Mouse (Mus musculus) bone marrow, adult 2 months (tissue): ENCODE measurements around the gene Klf1. TPM values are rescaled to one million over a fixed set of nuclear protein-coding genes. Genes with fewer than 3 reads are reported as not detected.
A peak's percentile ranks its signal among the peaks of the same experiment; 100 is the strongest.
"Not testable (repeated sequence)": the region's sequence is repeated elsewhere in the genome, so short reads cannot be mapped to it uniquely, and the experiment has no call there.

Source experiments
- H3K27ac ChIP-seq: fragments of 200-500 bp; 2 replicates; pipeline ENCODE4 v1.5.1; 2012; ENCODE audit warnings: low read depth, mild to moderate bottlenecking, control low read depth, inconsistent platforms, low read length; ENCODE audit not compliant: control insufficient read depth, poor library complexity, insufficient read depth
- H3K4me1 ChIP-seq: fragments of 200-500 bp; 2 replicates; pipeline ENCODE4 v1.6.1; 2011; ENCODE audit warnings: low read length; ENCODE audit not compliant: control insufficient read depth, insufficient read depth
- H3K4me3 ChIP-seq: fragments of 200-500 bp; replicated peaks from 2 replicates; pipeline ENCODE3; 2011; ENCODE audit warnings: mild to moderate bottlenecking, low read depth, low read length, control low read depth; ENCODE audit not compliant: control insufficient read depth
- CTCF ChIP-seq: fragments of 200-500 bp; IDR thresholded peaks from 2 replicates; pipeline ENCODE4 v1.5.1; 2011; ENCODE audit warnings: low read length, control low read depth; ENCODE audit not compliant: control insufficient read depth, insufficient read depth
- POLR2A ChIP-seq: fragments of 200-500 bp; IDR thresholded peaks from 2 replicates; pipeline ENCODE4 v1.6.1; 2011; ENCODE audit warnings: low read depth, mild to moderate bottlenecking, control low read depth, low read length, borderline replicate concordance; ENCODE audit not compliant: control insufficient read depth
- WGBS: fragments of 180-500 bp; shearing (Covaris S2); methylation state at CpG from one replicate; pipeline ENCODE4 v1.1.7; 2018; 5-methylcytosine and 5-hydroxymethylcytosine counted together
- polyA plus RNA-seq: library from polyadenylated mRNA; stranded (reverse); fragments of >200 nt; gene quantifications from 2 replicates; pipeline ENCODE4 v1.2.4, GENCODE M21; 2011; ENCODE audit warnings: low replicate concordance; ENCODE audit not compliant: missing spikeins, insufficient read depth, insufficient read length

Klf1 gene
- polyA plus RNA-seq, 1 experiment, result 142 TPM

DNA sequence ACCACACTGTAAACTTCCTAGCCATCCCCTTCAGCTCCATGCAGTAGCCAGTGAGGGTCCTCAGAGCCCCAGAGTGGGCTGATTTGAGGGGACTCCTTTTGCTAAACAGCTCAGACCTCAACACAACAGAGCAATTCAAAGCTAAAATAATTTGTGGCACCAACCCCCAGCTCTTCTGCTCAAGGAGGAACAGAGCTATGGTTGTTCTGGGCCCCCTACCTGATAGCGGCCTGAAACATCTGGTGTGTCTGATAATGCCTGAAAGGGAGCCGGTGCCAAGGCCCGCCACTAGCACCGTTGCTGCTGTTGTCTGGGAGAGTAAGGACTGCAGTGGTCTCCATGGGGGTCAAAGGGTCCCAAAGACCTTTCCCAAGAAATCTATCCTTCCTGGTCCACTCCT is 657 bp upstream of the Klf1 start:
- Histone ChIP-seq H3K27ac (peak overlapping the region; percentile 63), H3K4me1 (peaks cover 6% of the 10 kb centered on the region; the same call in 1 of the 2 replicates), H3K4me3 (no peak overlapping the region)
- no peak for TF ChIP-seq POLR2A
- TF ChIP-seq CTCF, result no peak
- WGBS, result 49% methylated on average over 4 of the region's 4 CpGs

- Histone ChIP-seq H3K4me3 (peak overlapping the region; percentile 78), H3K27ac (peak overlapping the region; percentile 97), H3K4me1 (peaks cover 6% of the 10 kb centered on the region; the same call in 1 of the 2 replicates)
- 5% methylated on average over 24 of the region's 24 CpGs for WGBS
- TF ChIP-seq POLR2A (no peak), CTCF (no peak)
Observed at GRCm38 (mm10) chr8:84902367-84902919, 715 bp downstream of the Klf1 start.

- Histone ChIP-seq H3K4me3 (peak overlapping the region; percentile 78), H3K27ac (peak overlapping the region; percentile 97), H3K4me1 (peaks cover 6% of the 10 kb centered on the region; the same call in 1 of the 2 replicates)
- TF ChIP-seq POLR2A (peak; percentile 31; the same call in 1 of the 2 replicates), CTCF (peak; percentile 68)
- under 1% methylated on average over 68 of the region's 68 CpGs for WGBS
Observed at GRCm38 (mm10) chr8:84902920-84903661, 1.4 kb downstream of the Klf1 start.

DNA sequence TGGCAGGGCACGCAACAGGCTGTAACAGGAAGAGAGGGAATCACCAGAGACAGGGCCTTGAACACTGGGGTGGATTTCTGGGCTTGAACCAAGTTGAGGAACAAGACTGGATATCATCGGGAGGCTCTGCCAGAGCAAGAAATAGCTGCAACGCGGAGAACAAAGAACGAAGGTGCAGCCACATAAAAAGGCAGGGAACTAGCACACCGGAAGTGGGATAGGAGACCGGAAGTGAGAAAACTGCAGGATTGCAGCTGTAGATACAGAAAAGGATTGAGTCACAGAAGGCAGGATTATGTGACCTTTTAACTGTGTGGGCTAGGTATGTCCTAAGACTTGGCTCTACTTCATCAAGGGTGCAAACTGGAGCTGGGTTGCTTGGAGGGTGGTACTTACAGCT is 2.6 kb downstream of the Klf1 start:
- TF ChIP-seq CTCF (no peak), POLR2A (no peak)
- H3K4me1 ChIP-seq, result peaks cover 6% of the 10 kb centered on the region; the same call in 1 of the 2 replicates
- WGBS, result 75% methylated on average over 7 of the region's 7 CpGs
- H3K4me3 ChIP-seq, result peak overlapping the region; percentile 14
- H3K27ac ChIP-seq, result no peak overlapping the region

DNA sequence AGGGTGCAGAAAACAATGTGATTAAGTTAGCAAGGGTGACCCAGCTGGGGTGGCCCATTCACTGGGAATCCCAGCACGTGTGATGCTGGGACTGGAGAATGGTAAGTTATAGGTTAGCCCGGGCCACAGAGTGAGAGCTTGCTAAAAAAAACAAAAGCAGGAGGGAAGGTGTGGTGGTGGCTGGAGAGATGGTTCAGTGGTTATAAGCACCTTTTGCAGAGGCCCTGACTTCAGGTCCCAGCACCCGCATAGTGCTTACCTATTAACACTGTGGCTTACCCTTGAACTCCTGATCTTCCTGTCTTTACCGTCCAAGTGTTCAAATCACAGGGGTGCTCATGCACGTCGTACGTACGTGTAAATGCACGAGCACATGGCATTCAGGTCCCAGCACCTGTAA is 5.3 kb downstream of the Klf1 start:
- TF ChIP-seq POLR2A, result no peak
- TF ChIP-seq CTCF, result no peak
- no peak overlapping the region for H3K27ac ChIP-seq
- H3K4me1 ChIP-seq, result peaks cover 2% of the 10 kb centered on the region; the same call in 1 of the 2 replicates
- no peak overlapping the region for H3K4me3 ChIP-seq
- 92% methylated on average over 9 of the region's 9 CpGs for WGBS

GRCm38 (mm10) chr8:84907493-84907892 is 5.8 kb downstream of the Klf1 start:
- Histone ChIP-seq H3K27ac (no peak overlapping the region), H3K4me1 (peaks cover 2% of the 10 kb centered on the region; the same call in 1 of the 2 replicates), H3K4me3 (no peak overlapping the region)
- 58% methylated on average over 8 of the region's 8 CpGs for WGBS
- TF ChIP-seq POLR2A (no peak), CTCF (no peak)

DNA sequence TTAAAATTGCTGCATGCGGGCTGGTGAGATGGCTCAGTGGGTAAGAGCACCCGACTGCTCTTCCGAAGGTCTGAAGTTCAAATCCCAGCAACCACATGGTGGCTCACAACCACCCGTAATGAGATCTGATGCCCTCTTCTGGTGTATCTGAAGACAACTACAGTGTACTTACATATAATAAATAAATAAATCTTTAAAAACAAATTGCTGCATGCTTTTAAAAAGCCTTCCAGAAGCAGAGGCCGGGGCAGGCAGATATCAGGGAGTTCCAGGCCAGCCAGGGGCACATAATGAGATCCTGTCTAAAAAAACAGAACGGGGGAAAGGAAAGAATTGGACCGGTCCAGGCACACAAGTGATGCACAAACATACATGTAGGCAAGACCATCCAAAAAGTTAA is 6.3 kb downstream of the Klf1 start:
- not testable (repeated sequence) for H3K4me1 ChIP-seq, H3K27ac ChIP-seq, H3K4me3 ChIP-seq
- 7% methylated on average over 7 of the region's 7 CpGs for WGBS

DNA sequence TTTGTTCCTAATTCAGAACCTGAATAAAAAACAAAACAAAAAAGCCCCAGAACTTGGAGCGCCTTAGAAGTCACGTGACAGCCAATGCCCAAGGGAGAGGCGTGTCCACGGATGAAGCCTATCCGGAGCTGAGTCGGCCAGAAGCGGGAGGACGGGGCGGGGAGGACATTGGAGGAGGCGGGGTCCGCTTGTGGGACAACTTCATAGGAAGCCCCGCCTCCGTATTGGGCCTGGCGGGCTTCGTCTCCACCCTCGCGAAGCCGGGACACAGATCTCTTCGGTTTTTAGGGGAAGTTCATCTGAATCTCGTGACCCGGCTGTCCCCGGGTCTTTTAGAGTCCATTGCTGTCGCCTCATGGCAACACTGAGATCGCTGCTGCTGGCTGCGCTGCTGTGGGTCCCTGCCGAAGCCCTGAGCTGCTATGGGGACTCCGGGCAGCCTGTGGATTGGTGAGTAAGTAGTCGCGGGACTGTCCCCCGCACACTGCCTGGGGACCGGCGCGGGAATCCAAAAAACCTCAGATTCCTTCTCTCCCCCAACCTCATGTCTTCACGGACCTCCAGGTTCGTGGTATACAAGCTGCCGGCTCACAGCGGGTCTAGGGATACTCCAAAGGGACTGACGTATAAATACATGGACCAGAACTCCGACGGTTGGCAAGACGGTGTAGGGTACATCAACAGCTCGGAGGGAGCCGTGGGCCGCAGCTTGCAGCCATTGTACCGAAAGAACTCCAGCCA is 6.9 kb downstream of the Klf1 start, which contains the start of gene Dnase2a:
Dnase2a (plus strand) TSS at position 140 of the 741 bp plus-strand sequence.
- peaks cover 5% of the 10 kb centered on the region for H3K4me1 ChIP-seq
- H3K27ac ChIP-seq, result peak within 1 kb of the TSS; percentile 90
- WGBS, result under 1% methylated on average over 45 of the region's 45 CpGs
- H3K4me3 ChIP-seq, result peak within 1 kb of the TSS; percentile 72
- TF ChIP-seq CTCF (no peak), POLR2A (peak; percentile 55; the same call in 1 of the 2 replicates)
